20 mouse cellular contexts compared by ENCODE assay signal in the genomic region with DNA sequence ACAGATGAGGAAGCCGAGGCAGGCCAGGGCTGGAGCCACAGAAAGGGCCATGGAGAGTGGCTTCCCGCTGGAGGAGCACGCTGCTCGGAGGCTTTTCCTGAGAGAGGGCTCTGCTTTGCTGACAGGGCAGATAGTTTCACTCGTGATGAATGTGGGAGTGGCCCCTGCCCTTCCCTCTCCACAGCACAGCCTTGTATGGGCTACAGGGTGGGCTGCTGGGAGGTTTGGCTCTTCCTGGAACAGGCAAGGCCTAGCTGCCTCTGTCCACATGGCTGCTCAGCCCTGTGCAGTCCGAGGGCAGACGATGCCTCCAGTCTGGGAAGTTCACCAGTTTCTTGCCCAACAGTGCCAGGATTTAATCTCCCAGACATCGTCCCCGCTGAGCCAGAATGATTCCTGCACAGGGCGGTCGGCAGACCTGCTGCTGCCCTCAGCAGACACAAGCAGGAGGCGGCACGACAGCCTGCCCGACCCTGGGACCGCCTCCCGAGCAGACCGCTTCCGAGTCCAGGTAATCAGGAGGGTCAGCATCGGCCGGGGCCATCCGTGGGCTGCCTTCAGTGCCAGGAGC. TPM values are rescaled to one million over a fixed set of nuclear protein-coding genes. Genes with fewer than 3 reads are reported as not detected.
DNase-seq lines count a peak whose midpoint lies in the region; ATAC-seq and TF ChIP-seq lines count a peak whose summit lies in the region.
"Had no signal": no experiment of that assay in that cellular context is flagged by ENCODE, and none has a peak within 500 bp of the region (broad histone marks: within the 10 kb centered on the region; RNA-seq: fewer than 3 reads in every experiment).

No protein-coding gene starts in this region.

- no peak overlapping the region for H3K9ac ChIP-seq in hindbrain, embryonic 14.5 days
- no peak overlapping the region for H3K9ac ChIP-seq in forebrain, postnatal 0 days
- H3K9ac ChIP-seq: hindbrain, embryonic 12.5 days; liver, postnatal 0 days; neural tube, embryonic 13.5 days had no signal

- no peaks in the 10 kb centered on the region for H3K27me3 ChIP-seq in hindbrain, embryonic 10.5 days (ENCODE audit: insufficient read depth, poor library complexity, severe bottlenecking)
- no peaks in the 10 kb centered on the region for H3K27me3 ChIP-seq in hindbrain, embryonic 14.5 days (ENCODE audit: control insufficient read depth, insufficient read depth, low read length)
- no peaks in the 10 kb centered on the region for H3K27me3 ChIP-seq in E14TG2a.4 (ENCODE audit: insufficient read depth, low read length)
- no peaks in the 10 kb centered on the region for H3K27me3 ChIP-seq in embryonic facial prominence, embryonic 10.5 days (replicated peaks; ENCODE audit: low read depth, poor library complexity, severe bottlenecking)
- no peaks in the 10 kb centered on the region for H3K27me3 ChIP-seq in forebrain, postnatal 0 days (ENCODE audit: insufficient read depth, low read length)
- H3K27me3 ChIP-seq: hindbrain, embryonic 12.5 days; neural tube, embryonic 13.5 days had no signal

- no peak overlapping the region for H3K4me3 ChIP-seq in hindbrain, embryonic 10.5 days
- no peak overlapping the region for H3K4me3 ChIP-seq in hindbrain, embryonic 14.5 days (replicated peaks; ENCODE audit: low read length)
- H3K4me3 ChIP-seq in E14TG2a.4 (replicated peaks; ENCODE audit: low read length): peak overlapping the region; percentile 26; the same call in 1 of the 2 replicates
- H3K4me3 ChIP-seq in embryonic facial prominence, embryonic 10.5 days: no peak overlapping the region
- H3K4me3 ChIP-seq in forebrain, postnatal 0 days (ENCODE audit: low read depth, low read length): no peak overlapping the region
- H3K4me3 ChIP-seq: hindbrain, embryonic 12.5 days; neural tube, embryonic 13.5 days had no signal

- no peak for TF ChIP-seq CTCF in E14TG2a.4 (conservative IDR thresholded peaks at IDR 0.05; ENCODE audit: low read length)
- TF ChIP-seq CTCF in forebrain, postnatal 0 days (IDR thresholded peaks at IDR 0.05; ENCODE audit: low read depth): no peak

- DNase-seq in cerebellum, adult 11-12 months: peak; percentile 51
- no peak for DNase-seq in cerebellum, adult 8-10 months
- no peak for DNase-seq in hindbrain, embryonic 10.5 days (ENCODE audit: low spot score)
- DNase-seq in hindbrain, embryonic 14.5 days (ENCODE audit: low spot score): no peak
- DNase-seq in embryonic facial prominence, embryonic 10.5 days (ENCODE audit: low spot score): no peak
- no peak for DNase-seq in testis, postnatal 10 days (ENCODE audit: low spot score)
- no peak for DNase-seq in forebrain, postnatal 0 days
- DNase-seq: adrenal gland, adult 2 months; layer of hippocampus, postnatal 36 days; liver; liver, postnatal 0 days; lung, postnatal 36 days; right cerebral cortex, postnatal 14 days; thymus, postnatal 36 days had no signal

- no peak overlapping the region for H3K4me2 ChIP-seq in hindbrain, embryonic 14.5 days (replicated peaks)
- no peak overlapping the region for H3K4me2 ChIP-seq in forebrain, postnatal 0 days (ENCODE audit: low read depth)
- H3K4me2 ChIP-seq: hindbrain, embryonic 12.5 days; midbrain, embryonic 11.5 days; neural tube, embryonic 13.5 days had no signal

- peaks cover 82% of the 10 kb centered on the region for H3K36me3 ChIP-seq in hindbrain, embryonic 10.5 days
- peaks cover 65% of the 10 kb centered on the region for H3K36me3 ChIP-seq in hindbrain, embryonic 14.5 days (replicated peaks; ENCODE audit: control insufficient read depth, insufficient read depth)
- peaks cover 64% of the 10 kb centered on the region for H3K36me3 ChIP-seq in E14TG2a.4 (ENCODE audit: insufficient read depth, low read length)
- H3K36me3 ChIP-seq in embryonic facial prominence, embryonic 10.5 days (replicated peaks): peaks cover 91% of the 10 kb centered on the region
- H3K36me3 ChIP-seq in forebrain, postnatal 0 days (ENCODE audit: insufficient read depth): peaks cover 45% of the 10 kb centered on the region

- H3K4me1 ChIP-seq in hindbrain, embryonic 10.5 days (replicated peaks): peaks cover 20% of the 10 kb centered on the region
- H3K4me1 ChIP-seq in hindbrain, embryonic 14.5 days (replicated peaks; ENCODE audit: control insufficient read depth, insufficient read depth, low read length): no peaks in the 10 kb centered on the region
- peaks cover 45% of the 10 kb centered on the region for H3K4me1 ChIP-seq in E14TG2a.4 (replicated peaks; ENCODE audit: low read depth, low read length)
- peaks cover 6% of the 10 kb centered on the region; the same call in 1 of the 2 replicates for H3K4me1 ChIP-seq in embryonic facial prominence, embryonic 10.5 days
- H3K4me1 ChIP-seq in forebrain, postnatal 0 days (ENCODE audit: insufficient read depth): no peaks in the 10 kb centered on the region
- H3K4me1 ChIP-seq: hindbrain, embryonic 12.5 days had no signal

- no peak for ATAC-seq in hindbrain, embryonic 14.5 days (ENCODE audit: low FRiP score)
- no peak for ATAC-seq in forebrain, postnatal 0 days
- ATAC-seq: CD4-positive, CD25-positive, alpha-beta regulatory T cell, adult 4 months; intestine, embryonic 16.5 days; liver, postnatal 0 days had no signal

- H3K27ac ChIP-seq in hindbrain, embryonic 10.5 days: peak overlapping the region; percentile 29
- H3K27ac ChIP-seq in hindbrain, embryonic 14.5 days: no peak overlapping the region
- 0 out of 2 replicates have a peak overlapping the region, but pooled peaks have one; percentile 7 for H3K27ac ChIP-seq in embryonic facial prominence, embryonic 10.5 days (replicated peaks)
- no peak overlapping the region for H3K27ac ChIP-seq in forebrain, postnatal 0 days (ENCODE audit: low read depth, low read length)
- H3K27ac ChIP-seq: hindbrain, embryonic 12.5 days; neural tube, embryonic 13.5 days had no signal

- H3K9me3 ChIP-seq in hindbrain, embryonic 10.5 days: no peaks in the 10 kb centered on the region
- H3K9me3 ChIP-seq in hindbrain, embryonic 14.5 days (ENCODE audit: control insufficient read depth, low read length): no peaks in the 10 kb centered on the region
- no peaks in the 10 kb centered on the region for H3K9me3 ChIP-seq in E14TG2a.4 (ENCODE audit: low read length)
- H3K9me3 ChIP-seq in embryonic facial prominence, embryonic 10.5 days: no peaks in the 10 kb centered on the region
- H3K9me3 ChIP-seq in forebrain, postnatal 0 days (ENCODE audit: low read length): no peaks in the 10 kb centered on the region
- H3K9me3 ChIP-seq: hindbrain, embryonic 12.5 days; neural tube, embryonic 13.5 days had no signal

- 83% methylated on average over 21 of the region's 21 CpGs for WGBS in hindbrain, embryonic 10.5 days
- WGBS in hindbrain, embryonic 14.5 days: 83% methylated on average over 21 of the region's 21 CpGs
- WGBS in embryonic facial prominence, embryonic 10.5 days: 82% methylated on average over 21 of the region's 21 CpGs
- 83% methylated on average over 21 of the region's 21 CpGs for WGBS in forebrain, postnatal 0 days

RNA-seq across cellular contexts. Expression of a gene that starts 28.1 kb away (rescaled TPM):
- 1.1 and 2.8 TPM in 2 replicates for polyA plus RNA-seq in hindbrain, embryonic 10.5 days (2016; fragmentation: Nextera tagmentation; extraction: Ambion mirVana)
- polyA plus RNA-seq in hindbrain, embryonic 14.5 days (2014; fragmentation: Nextera tagmentation; extraction: Ambion mirVana): 0.94 and 1.6 TPM in 2 replicates
- 0.54 and 0.83 TPM in 2 replicates for polyA plus RNA-seq in embryonic facial prominence, embryonic 10.5 days (2016; fragmentation: Nextera tagmentation; extraction: Ambion mirVana)
- 4.3 and 7.2 TPM in 2 replicates for total RNA-seq in forebrain, postnatal 0 days (2014; rRNA removed)
- 1.7 and 2.9 TPM in 2 replicates for polyA plus RNA-seq in forebrain, postnatal 0 days (2015; fragmentation: Nextera tagmentation; extraction: Ambion mirVana)
- polyA plus RNA-seq: adrenal gland, adult 2 months had no signal

Comparison
In these comparisons a context has a peak if more than half of its experiments do, and no peak if none do; other contexts are left out.
1. H3K27ac ChIP-seq: peak in hindbrain, embryonic 10.5 days (single experiment) and embryonic facial prominence, embryonic 10.5 days (single experiment); none in hindbrain, embryonic 14.5 days (single experiment) and forebrain, postnatal 0 days (single experiment).